Mouse (Mus musculus) myocyte (in vitro differentiated cells): ENCODE results near the gene Cfap97.

Experiments
- CEBPB ChIP-seq: IDR thresholded peaks from 2 replicates; pipeline ENCODE4 v1.6.1; 2011; ENCODE audit warnings: mild to moderate bottlenecking, moderate library complexity; ENCODE audit not compliant: poor library complexity, insufficient read depth, severe bottlenecking
- E2F4 ChIP-seq: IDR thresholded peaks from one replicate; pipeline ENCODE4 v1.6.1; 2011; ENCODE audit warnings: mild to moderate bottlenecking, control low read depth, moderate library complexity; ENCODE audit not compliant: insufficient read depth
- MAX ChIP-seq: IDR thresholded peaks from one replicate; pipeline ENCODE4 v1.6.1; 2011; ENCODE audit warnings: low read depth, mild to moderate bottlenecking, control low read depth
- MYOD1 ChIP-seq, 3 experiments: IDR thresholded peaks; one replicate each; pipeline ENCODE4 v1.6.1; 2011; ENCODE audit warnings: control low read depth in 2 of 3, low read depth in 2 of 3, mild to moderate bottlenecking in 2 of 3, moderate library complexity in 1 of 3; ENCODE audit not compliant: insufficient read length in 2 of 3, control insufficient read depth in 1 of 3
- MYOG ChIP-seq, 3 experiments: IDR thresholded peaks; one replicate each; pipeline ENCODE4 v1.6.1; 2011; ENCODE audit warnings: control low read depth in 2 of 3, low read depth in 2 of 3, mild to moderate bottlenecking in 2 of 3; ENCODE audit not compliant: insufficient read length in 2 of 3, control insufficient read depth in 1 of 3, insufficient read depth in 1 of 3
- POLR2A ChIP-seq: IDR thresholded peaks from one replicate; pipeline ENCODE4 v1.6.1; 2011; ENCODE audit warnings: low read depth, mild to moderate bottlenecking, control low read depth, moderate library complexity; ENCODE audit not compliant: insufficient read length
- POLR2AphosphoS2 ChIP-seq: IDR thresholded peaks from one replicate; pipeline ENCODE4 v1.6.1; 2011; ENCODE audit warnings: low read depth, control low read depth; ENCODE audit not compliant: insufficient read length
- REST ChIP-seq: IDR thresholded peaks from one replicate; pipeline ENCODE4 v1.6.1; 2011; ENCODE audit warnings: mild to moderate bottlenecking, control low read depth, moderate library complexity; ENCODE audit not compliant: insufficient read depth, insufficient read length
- SRF ChIP-seq: IDR thresholded peaks from one replicate; pipeline ENCODE4 v1.6.1; 2011; ENCODE audit warnings: low read depth; ENCODE audit not compliant: control insufficient read depth, insufficient read length
- TCF12 ChIP-seq: IDR thresholded peaks from one replicate; pipeline ENCODE4 v1.6.1; 2011; ENCODE audit warnings: mild to moderate bottlenecking, control low read depth; ENCODE audit not compliant: poor library complexity, insufficient read depth, severe bottlenecking
- USF1 ChIP-seq: IDR thresholded peaks from one replicate; pipeline ENCODE4 v1.6.1; 2011; ENCODE audit warnings: low read depth, mild to moderate bottlenecking, control low read depth, moderate library complexity

GRCm38 (mm10) chr8:46141688-46142087 is 9.9 kb upstream of the Cfap97 start:
- no peak for TF ChIP-seq POLR2A
- no peak for TF ChIP-seq MYOG (IDR thresholded peaks at IDR 0.05; ENCODE audit: control insufficient read depth in 1 of 3, insufficient read depth in 1 of 3, insufficient read length in 2 of 3, low read depth in 2 of 3)
- no peak for TF ChIP-seq MAX
- TF ChIP-seq CEBPB, result no peak
- TF ChIP-seq E2F4, result no peak
- no peak for TF ChIP-seq USF1
- no peak for TF ChIP-seq REST
- no peak for TF ChIP-seq TCF12
- TF ChIP-seq POLR2AphosphoS2, result no peak
- TF ChIP-seq SRF, result no peak
- TF ChIP-seq MYOD1 (IDR thresholded peaks at IDR 0.05; ENCODE audit: control insufficient read depth in 1 of 3, insufficient read length in 2 of 3, low read depth in 2 of 3), result no peak
